In genomic region chr6:138424514-138425225, GRCm38 (mm10) we compare ENCODE assay signal across 15 mouse cellular contexts.
A peak's percentile ranks its signal among the peaks of the same experiment; 100 is the strongest.
DNase-seq lines count a peak whose midpoint lies in the region; ATAC-seq lines count a peak whose summit lies in the region.
"Had no signal": no experiment of that assay in that cellular context is flagged by ENCODE, and none has a peak within 500 bp of the region (broad histone marks: within the 10 kb centered on the region; RNA-seq: fewer than 3 reads in every experiment).

No protein-coding gene starts in this region.

- no peak overlapping the region for H3K4me3 ChIP-seq in hindbrain, embryonic 12.5 days
- no peak overlapping the region for H3K4me3 ChIP-seq in hindbrain, embryonic 10.5 days
- H3K4me3 ChIP-seq in forebrain, embryonic 10.5 days, result peak overlapping the region; percentile 26; the same call in 1 of the 2 replicates
- peak overlapping the region; percentile 3; the same call in 1 of the 2 replicates for H3K4me3 ChIP-seq in hindbrain, embryonic 15.5 days
- peak overlapping the region; percentile 33 for H3K4me3 ChIP-seq in midbrain, embryonic 16.5 days (ENCODE audit: low read depth, low read length)
- H3K4me3 ChIP-seq: embryonic facial prominence, embryonic 10.5 days; erythroblast, embryonic 14.5 days; limb, embryonic 15.5 days; myocyte had no signal

- ATAC-seq in hindbrain, embryonic 12.5 days (ENCODE audit: low FRiP score), result peak; percentile 0; the same call in 1 of the 2 replicates
- no peak for ATAC-seq in hindbrain, embryonic 15.5 days (ENCODE audit: low FRiP score, low read depth)
- no peak for ATAC-seq in midbrain, embryonic 16.5 days
- no peak for ATAC-seq in inflammation-experienced regulatory T-cells, adult 6 months
- ATAC-seq: Patski had no signal

- peaks cover 31% of the 10 kb centered on the region for H3K4me1 ChIP-seq in hindbrain, embryonic 12.5 days
- peaks cover 47% of the 10 kb centered on the region for H3K4me1 ChIP-seq in hindbrain, embryonic 10.5 days (replicated peaks)
- peaks cover 81% of the 10 kb centered on the region for H3K4me1 ChIP-seq in forebrain, embryonic 10.5 days
- H3K4me1 ChIP-seq in hindbrain, embryonic 15.5 days (replicated peaks), result peaks cover 48% of the 10 kb centered on the region
- H3K4me1 ChIP-seq in midbrain, embryonic 16.5 days (ENCODE audit: control insufficient read depth, insufficient read depth, low read length), result peaks cover 20% of the 10 kb centered on the region; the same call in 1 of the 2 replicates

- WGBS in hindbrain, embryonic 12.5 days, result 71% methylated on average over 9 of the region's 9 CpGs
- 77% methylated on average over 9 of the region's 9 CpGs for WGBS in hindbrain, embryonic 10.5 days
- WGBS in forebrain, embryonic 10.5 days, result 56% methylated on average over 9 of the region's 9 CpGs
- 63% methylated on average over 9 of the region's 9 CpGs for WGBS in hindbrain, embryonic 15.5 days
- 41% methylated on average over 9 of the region's 9 CpGs for WGBS in midbrain, embryonic 16.5 days

- no peaks in the 10 kb centered on the region for H3K36me3 ChIP-seq in hindbrain, embryonic 12.5 days
- no peaks in the 10 kb centered on the region for H3K36me3 ChIP-seq in hindbrain, embryonic 10.5 days
- no peaks in the 10 kb centered on the region for H3K36me3 ChIP-seq in forebrain, embryonic 10.5 days (replicated peaks)
- H3K36me3 ChIP-seq in hindbrain, embryonic 15.5 days, result no peaks in the 10 kb centered on the region
- H3K36me3 ChIP-seq in midbrain, embryonic 16.5 days (ENCODE audit: control insufficient read depth, insufficient read depth, low read length), result no peaks in the 10 kb centered on the region
- H3K36me3 ChIP-seq: embryonic facial prominence, embryonic 10.5 days; limb, embryonic 15.5 days had no signal

- no peaks in the 10 kb centered on the region; the same call in 1 of the 2 replicates for H3K27me3 ChIP-seq in hindbrain, embryonic 12.5 days
- H3K27me3 ChIP-seq in hindbrain, embryonic 10.5 days (ENCODE audit: insufficient read depth, poor library complexity, severe bottlenecking), result peaks cover 18% of the 10 kb centered on the region
- peaks cover 21% of the 10 kb centered on the region for H3K27me3 ChIP-seq in forebrain, embryonic 10.5 days (ENCODE audit: poor library complexity, severe bottlenecking)
- H3K27me3 ChIP-seq in hindbrain, embryonic 15.5 days, result no peaks in the 10 kb centered on the region
- H3K27me3 ChIP-seq in midbrain, embryonic 16.5 days (ENCODE audit: control insufficient read depth, insufficient read depth, low read depth, low read length), result no peaks in the 10 kb centered on the region

- H3K4me2 ChIP-seq in hindbrain, embryonic 12.5 days (replicated peaks), result no peak overlapping the region
- H3K4me2 ChIP-seq in hindbrain, embryonic 15.5 days, result peak overlapping the region; percentile 30
- H3K4me2 ChIP-seq in midbrain, embryonic 16.5 days (ENCODE audit: low read length), result peak overlapping the region; percentile 38
- H3K4me2 ChIP-seq: limb, embryonic 15.5 days had no signal

- no peak for DNase-seq in hindbrain, embryonic 10.5 days (ENCODE audit: low spot score)
- DNase-seq in forebrain, embryonic 10.5 days (ENCODE audit: extremely low spot score, low spot score), result no peak
- DNase-seq in spleen, postnatal 36 days (ENCODE audit: low spot score in 2 of 2), result no peak
- no peak for DNase-seq in left cerebral cortex, adult 8-10 months (ENCODE audit: low spot score in 2 of 2)
- DNase-seq: cerebellum, postnatal 14 days; lung, adult 18-20 months had no signal

- H3K9ac ChIP-seq in hindbrain, embryonic 12.5 days, result no peak overlapping the region
- H3K9ac ChIP-seq in hindbrain, embryonic 15.5 days, result no peak overlapping the region
- 0 out of 2 replicates have a peak overlapping the region, but pooled peaks have one; percentile 31 for H3K9ac ChIP-seq in midbrain, embryonic 16.5 days (ENCODE audit: low read depth, low read length)
- H3K9ac ChIP-seq: limb, embryonic 15.5 days had no signal

- peak overlapping the region; percentile 45 for H3K27ac ChIP-seq in hindbrain, embryonic 12.5 days
- no peak overlapping the region for H3K27ac ChIP-seq in hindbrain, embryonic 10.5 days
- H3K27ac ChIP-seq in forebrain, embryonic 10.5 days, result no peak overlapping the region
- no peak overlapping the region for H3K27ac ChIP-seq in hindbrain, embryonic 15.5 days (replicated peaks)
- H3K27ac ChIP-seq in midbrain, embryonic 16.5 days (ENCODE audit: low read length), result peak overlapping the region; percentile 55
- H3K27ac ChIP-seq: embryonic facial prominence, embryonic 10.5 days; limb, embryonic 15.5 days had no signal

- no peaks in the 10 kb centered on the region for H3K9me3 ChIP-seq in hindbrain, embryonic 12.5 days (replicated peaks)
- no peaks in the 10 kb centered on the region for H3K9me3 ChIP-seq in hindbrain, embryonic 10.5 days
- no peaks in the 10 kb centered on the region for H3K9me3 ChIP-seq in forebrain, embryonic 10.5 days
- no peaks in the 10 kb centered on the region for H3K9me3 ChIP-seq in hindbrain, embryonic 15.5 days
- H3K9me3 ChIP-seq in midbrain, embryonic 16.5 days (replicated peaks; ENCODE audit: control insufficient read depth, low read length, poor library complexity, severe bottlenecking), result no peaks in the 10 kb centered on the region
- H3K9me3 ChIP-seq: embryonic facial prominence, embryonic 10.5 days; limb, embryonic 15.5 days had no signal

Comparison
In these comparisons a context has a peak if more than half of its experiments do, and no peak if none do; other contexts are left out.
1. H3K27ac ChIP-seq: peak in hindbrain, embryonic 12.5 days (single experiment) and midbrain, embryonic 16.5 days (single experiment); none in hindbrain, embryonic 10.5 days (single experiment), forebrain, embryonic 10.5 days (single experiment) and hindbrain, embryonic 15.5 days (single experiment).
2. H3K4me3 ChIP-seq: peak in forebrain, embryonic 10.5 days (single experiment), hindbrain, embryonic 15.5 days (single experiment) and midbrain, embryonic 16.5 days (single experiment); none in hindbrain, embryonic 12.5 days (single experiment) and hindbrain, embryonic 10.5 days (single experiment).